Mouse (Mus musculus) G1E (cell line): ENCODE measurements around the gene Pus1.

Experiments used
- CTCF ChIP-seq: IDR thresholded peaks from 2 replicates; pipeline ENCODE4 v1.5.1; 2012; ENCODE audit warnings: low read depth, low read length, inconsistent platforms, mixed read lengths
- GATA1 ChIP-seq: IDR thresholded peaks from 2 replicates; pipeline ENCODE4 v1.6.1; 2012; ENCODE audit warnings: borderline replicate concordance, low read length, inconsistent platforms, mixed read lengths
- GATA2 ChIP-seq: IDR thresholded peaks from 2 replicates; pipeline ENCODE4 v1.6.1; 2012; ENCODE audit warnings: low read depth, low read length, inconsistent platforms, borderline replicate concordance
- POLR2AphosphoS5 ChIP-seq: IDR thresholded peaks from 2 replicates; pipeline ENCODE4 v1.6.1; 2012; ENCODE audit warnings: low read depth, low read length, inconsistent platforms; ENCODE audit not compliant: insufficient replicate concordance
- TAL1 ChIP-seq: conservative IDR thresholded peaks from 2 replicates; pipeline ENCODE4 v1.6.1; 2012; ENCODE audit warnings: low read depth, low read length, inconsistent platforms, mixed read lengths

DNA sequence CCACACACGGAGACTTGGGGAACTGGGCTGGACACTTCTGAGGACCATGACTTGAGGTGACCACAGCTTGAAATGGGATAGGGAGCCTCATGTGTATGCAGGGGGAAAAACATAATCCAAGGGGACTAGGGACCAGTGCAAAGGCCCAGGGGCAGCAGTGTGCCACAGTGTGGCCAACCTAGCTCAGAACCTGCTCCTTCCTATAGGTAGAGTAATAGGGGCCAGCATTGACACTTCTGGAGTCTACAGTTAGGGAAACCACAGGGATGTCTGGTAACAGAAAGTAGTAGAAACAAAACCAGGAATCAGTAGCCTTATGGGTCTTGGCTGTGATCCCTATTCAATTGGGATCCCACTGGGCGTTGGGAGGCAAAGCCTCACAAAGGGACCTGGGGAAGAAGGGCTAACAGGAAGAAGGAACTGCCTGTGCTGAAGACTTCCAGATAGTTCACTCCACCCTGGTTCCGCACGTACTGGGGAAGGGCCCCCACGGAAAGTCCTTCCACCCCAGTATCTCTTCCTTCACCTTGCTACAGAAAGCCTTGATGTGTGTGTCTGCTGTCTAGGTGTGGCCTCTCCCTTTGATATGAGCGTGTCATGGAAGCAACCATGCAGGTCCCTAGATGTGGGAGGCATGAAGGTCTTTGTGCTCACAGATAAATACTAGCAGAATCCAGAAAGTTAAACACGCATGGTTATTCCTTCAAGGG, 1.2 kb upstream of the Pus1 start:
- TF ChIP-seq GATA1 (no peak), CTCF (no peak), POLR2AphosphoS5 (no peak), TAL1 (no peak), GATA2 (no peak)
